Mouse (Mus musculus): ENCODE data around the gene Trmt2b.
"Not testable (repeated sequence)": the region's sequence is repeated elsewhere in the genome, so short reads cannot be mapped to it uniquely, and the experiment has no call there.

The Trmt2b gene

GRCm38 (mm10) chrX:134220618-134221017 lies 56.2 kb downstream of the Trmt2b start:
- no peak for DNase-seq (ENCODE audit: low spot score)

GRCm38 (mm10) chrX:134218161-134218560 lies 58.6 kb downstream of the Trmt2b start:
- no peak for DNase-seq (ENCODE audit: low spot score)

GRCm38 (mm10) chrX:134211151-134211642 lies 65.6 kb downstream of the Trmt2b start:
- DNase-seq (ENCODE audit: low spot score) = no peak

GRCm38 (mm10) chrX:134208491-134208890 lies 68.3 kb downstream of the Trmt2b start:
- DNase-seq (ENCODE audit: low spot score) = no peak

- DNase-seq (ENCODE audit: low spot score) = not testable (repeated sequence)
These were observed 89.6 kb downstream of the Trmt2b start, which contains the start of gene Arl13a for GRCm38 (mm10) chrX:134187201-134187600. Arl13a (plus strand) TSS chrX:134187501.

GRCm38 (mm10) chrX:134174699-134175098 lies 102.1 kb downstream of the Trmt2b start:
- DNase-seq (ENCODE audit: low spot score) = no peak

All from ovary, postnatal 14 days (tissue).